Mouse (Mus musculus): ENCODE measurements around the gene Rnf26.
A peak's percentile ranks its signal among the peaks of the same experiment; 100 is the strongest.
"Not testable (repeated sequence)": the region's sequence is repeated elsewhere in the genome, so short reads cannot be mapped to it uniquely, and the experiment has no call there.

Rnf26 gene

DNA sequence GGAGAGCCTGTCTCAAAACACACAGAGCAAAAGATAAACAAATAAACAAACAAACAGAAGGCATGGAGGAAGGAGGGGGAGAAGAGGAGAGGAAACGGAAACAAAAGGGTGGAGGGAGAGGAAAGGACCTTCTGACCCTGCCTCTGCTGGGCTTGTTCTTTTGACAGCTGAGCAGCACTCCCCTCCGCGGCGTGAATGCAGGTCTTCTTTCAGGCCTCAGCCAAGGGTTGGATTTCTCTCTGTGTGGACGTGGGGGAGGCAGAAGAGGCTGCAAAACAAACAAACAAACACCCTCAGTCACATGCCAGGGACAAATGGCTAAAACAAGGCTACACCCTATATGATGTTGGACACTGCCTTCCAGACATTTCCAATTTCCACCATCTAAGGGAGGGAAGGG, 11.7 kb upstream of the Rnf26 start:
- DNase-seq (ENCODE audit: low read depth), result no peak

- DNase-seq (ENCODE audit: low read depth), result peak; percentile 57
Measured at GRCm38 (mm10) chr9:44124317-44124716, 11.0 kb upstream of the Rnf26 start.

GRCm38 (mm10) chr9:44119948-44120465, 6.7 kb upstream of the Rnf26 start:
- no peak for DNase-seq (ENCODE audit: low read depth)

DNA sequence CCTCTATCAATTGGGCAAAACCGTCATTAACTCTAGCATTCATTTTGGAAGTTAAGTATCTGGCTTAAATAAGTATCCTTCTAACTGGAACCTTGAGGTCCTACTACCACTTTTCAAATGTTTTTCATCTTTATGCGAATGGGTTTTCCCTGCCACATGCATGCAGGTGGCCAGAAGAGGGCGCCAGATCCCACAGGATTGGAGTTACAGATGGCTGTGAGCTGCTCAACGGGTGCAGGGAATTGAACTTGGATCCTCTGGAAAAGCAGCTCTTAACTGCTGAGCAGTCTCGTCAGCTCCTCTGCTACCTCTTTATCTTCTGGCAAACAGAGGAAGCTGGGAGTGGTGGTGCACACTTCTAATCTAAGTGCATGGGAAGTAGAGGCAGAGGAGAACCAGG, 5.7 kb upstream of the Rnf26 start:
- DNase-seq (ENCODE audit: low read depth), result peak; percentile 78

DNA sequence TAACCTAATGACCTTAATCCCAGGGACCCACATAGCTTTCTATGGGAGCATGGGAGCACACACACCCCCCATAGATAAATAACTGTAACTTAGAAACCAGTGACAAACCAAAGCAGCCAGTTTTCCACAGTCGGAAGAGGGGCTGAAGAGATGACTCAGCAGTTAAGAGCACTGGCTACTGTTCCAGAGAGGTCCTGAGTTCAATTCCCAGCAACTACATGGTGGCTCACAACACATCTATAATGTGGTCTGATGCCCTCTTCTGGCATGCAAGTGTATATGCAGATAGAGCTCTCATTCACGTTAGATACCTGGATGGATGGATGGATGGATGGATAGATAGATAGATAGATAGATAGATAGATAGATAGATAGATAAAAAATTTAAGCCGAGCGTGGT, 2.9 kb upstream of the Rnf26 start:
- no peak for DNase-seq (ENCODE audit: low read depth)

DNA sequence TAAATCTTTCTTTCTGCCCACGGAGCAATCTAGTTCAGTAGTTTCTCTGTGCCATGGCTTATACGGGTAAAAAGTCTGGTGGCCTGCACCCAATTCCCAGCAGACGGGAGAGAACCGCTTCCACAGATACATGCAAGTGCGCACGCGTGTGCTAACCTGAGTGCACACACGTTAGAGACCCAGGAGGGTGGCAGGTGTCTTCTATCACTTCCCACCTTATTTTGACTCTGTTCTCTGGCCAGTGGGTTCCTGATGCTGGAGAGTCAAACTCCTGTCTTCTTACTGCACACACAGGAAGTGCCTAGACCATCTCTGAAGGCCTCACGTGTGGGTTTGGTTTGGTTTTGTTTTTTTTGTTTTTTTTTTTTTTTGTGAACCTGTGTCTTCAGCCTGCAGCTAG, 2.3 kb upstream of the Rnf26 start:
- peak; percentile 53 for DNase-seq (ENCODE audit: low read depth)

DNA sequence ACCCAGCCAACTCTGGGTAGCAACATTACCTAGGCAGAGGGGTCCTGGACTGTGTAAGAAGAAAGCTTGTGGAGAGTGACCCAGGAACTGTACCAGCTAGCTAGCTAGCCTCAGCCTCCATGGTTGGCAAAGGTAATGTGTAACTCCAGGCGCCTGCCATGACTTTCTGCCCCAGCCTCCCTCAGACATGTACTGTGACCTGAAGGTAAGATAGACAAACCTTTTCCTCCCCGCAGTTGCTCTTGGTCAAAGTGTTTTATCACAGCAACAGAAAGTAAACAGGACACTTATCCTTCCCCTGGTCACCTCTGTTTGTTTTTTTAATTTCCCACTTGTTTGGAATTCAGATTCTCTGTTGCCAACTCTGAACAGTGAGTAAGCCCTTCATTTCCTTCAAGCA, 1.1 kb upstream of the Rnf26 start:
- no peak for DNase-seq (ENCODE audit: low read depth)

DNA sequence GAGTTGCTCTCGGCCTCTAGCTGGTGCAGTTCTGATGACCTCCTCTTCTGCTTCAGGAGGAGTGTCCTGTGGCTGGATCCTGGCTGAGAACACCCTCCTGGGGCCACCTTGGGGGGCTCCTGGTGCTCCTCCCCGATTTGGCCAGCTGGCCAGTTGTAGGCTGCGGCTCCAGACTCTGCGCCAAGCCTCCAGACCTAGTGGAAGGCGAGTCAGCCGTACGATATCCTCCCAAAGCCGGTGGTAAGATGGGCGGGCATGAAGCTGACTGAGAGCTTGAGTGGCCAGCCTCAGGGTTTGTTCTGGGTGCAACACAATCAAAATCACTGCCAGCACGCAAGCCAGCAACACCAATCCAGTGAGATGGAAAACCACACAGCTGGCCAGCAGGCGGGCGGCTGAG, 1.4 kb downstream of the Rnf26 start:
- DNase-seq (ENCODE audit: low read depth), result not testable (repeated sequence)

DNA sequence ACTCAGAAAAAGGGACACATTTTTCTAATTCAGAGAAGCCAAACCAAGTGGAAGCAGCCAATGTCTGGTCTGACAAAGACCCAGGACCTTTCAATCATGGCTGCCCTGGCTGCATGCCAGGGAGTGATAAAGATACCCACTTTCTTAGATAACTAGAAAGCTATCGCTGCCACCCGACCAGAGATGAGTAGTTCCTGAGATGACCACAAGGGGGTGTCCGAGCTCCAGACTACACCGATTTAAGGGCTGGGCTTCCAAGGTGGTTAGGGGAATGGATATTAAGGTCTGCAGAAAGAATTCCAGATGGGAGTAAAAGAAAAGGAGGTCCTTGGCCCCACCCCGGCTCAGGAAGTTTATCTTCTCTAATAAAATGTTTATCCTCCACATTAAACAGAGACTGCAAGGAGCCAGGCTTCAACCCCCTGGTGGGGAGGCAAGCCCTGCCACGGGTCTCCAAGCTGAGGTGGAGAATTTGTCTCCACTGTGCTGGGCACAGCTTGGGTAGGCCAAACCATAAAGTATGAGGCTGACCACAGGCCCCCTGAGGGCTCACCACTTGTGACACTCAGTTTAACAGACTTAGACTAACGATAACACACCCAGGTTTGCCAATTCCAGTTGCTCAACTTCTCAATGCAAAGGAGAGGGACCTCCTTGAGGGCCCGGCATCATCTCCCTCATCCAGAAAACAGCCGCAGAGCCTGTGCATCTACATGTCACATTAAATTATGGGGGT, 3.8 kb downstream of the Rnf26 start:
- peak; percentile 88 for DNase-seq (ENCODE audit: low read depth)

DNA sequence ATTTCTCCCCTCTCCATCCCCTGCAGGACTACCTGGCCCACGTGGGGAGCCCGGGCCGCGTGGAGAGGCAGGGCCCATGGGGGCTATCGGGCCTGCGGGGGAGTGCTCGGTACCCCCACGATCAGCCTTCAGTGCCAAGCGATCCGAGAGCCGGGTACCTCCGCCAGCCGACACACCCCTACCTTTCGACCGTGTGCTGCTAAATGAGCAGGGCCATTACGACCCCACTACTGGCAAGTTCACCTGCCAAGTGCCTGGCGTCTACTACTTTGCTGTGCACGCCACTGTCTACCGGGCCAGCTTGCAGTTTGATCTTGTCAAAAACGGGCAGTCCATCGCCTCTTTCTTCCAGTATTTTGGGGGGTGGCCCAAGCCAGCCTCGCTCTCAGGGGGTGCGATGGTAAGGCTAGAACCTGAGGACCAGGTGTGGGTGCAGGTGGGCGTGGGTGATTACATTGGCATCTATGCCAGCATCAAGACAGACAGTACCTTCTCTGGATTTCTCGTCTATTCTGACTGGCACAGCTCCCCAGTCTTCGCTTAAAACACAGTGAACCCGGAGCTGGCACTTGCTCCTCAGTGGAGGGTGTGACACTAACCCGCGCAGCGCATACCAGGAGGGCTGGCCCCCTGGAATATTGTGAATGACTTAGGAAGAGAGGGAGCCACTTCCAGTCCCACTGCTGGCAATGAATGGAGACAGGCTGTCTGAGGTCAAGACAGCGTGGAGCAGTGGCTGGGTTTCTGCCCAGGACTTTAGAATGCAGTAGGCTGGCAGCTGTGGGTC, 4.9 kb downstream of the Rnf26 start:
- DNase-seq (ENCODE audit: low read depth), result no peak

DNA sequence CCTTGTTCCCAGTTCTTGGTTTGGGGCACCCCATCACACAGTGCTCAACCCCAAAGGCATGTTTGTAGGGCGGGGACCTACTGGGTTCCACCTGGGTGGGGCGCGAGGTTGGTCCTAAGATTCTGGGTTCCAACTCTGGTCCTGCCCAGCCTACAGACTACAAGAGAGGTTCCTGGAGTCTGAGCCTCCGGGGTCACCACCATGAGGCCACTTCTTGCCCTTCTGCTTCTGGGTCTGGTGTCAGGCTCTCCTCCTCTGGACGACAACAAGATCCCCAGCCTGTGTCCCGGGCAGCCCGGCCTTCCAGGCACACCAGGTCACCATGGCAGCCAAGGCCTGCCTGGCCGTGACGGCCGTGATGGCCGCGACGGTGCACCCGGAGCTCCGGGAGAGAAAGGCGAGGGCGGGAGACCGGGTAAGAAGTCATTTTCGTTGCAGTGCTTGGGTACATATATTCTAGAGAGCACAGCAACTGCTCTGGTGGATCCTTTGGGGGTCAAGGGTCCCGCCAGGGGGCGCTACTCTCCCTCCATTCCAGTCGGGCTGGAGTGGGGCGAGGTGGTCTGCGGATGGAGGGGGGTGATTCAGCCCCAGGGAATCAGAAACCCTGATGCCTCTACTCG, 5.6 kb downstream of the Rnf26 start:
- no peak for DNase-seq (ENCODE audit: low read depth)

DNA sequence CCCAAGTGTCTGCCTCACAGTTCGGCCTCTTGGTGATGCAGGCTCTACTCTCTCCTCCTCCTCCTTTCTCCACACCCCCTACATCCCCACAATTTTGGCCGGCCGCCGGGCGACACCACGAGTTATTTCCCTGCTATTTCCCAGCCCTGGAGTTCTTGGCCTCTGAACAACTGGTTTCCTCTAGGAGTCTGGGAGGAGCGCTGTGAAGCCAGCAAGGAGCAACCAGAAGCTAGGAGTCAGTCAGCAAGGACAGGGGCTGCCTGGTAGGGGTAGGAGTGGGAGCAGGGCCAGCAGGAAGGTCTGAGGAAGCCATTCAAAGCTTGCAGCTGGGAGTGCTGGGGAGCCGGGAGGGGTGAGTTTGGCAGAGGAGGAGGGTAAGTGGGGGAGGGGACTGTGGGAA, 6.2 kb downstream of the Rnf26 start, which contains the start of gene C1qtnf5:
Gene C1qtnf5, plus strand, starts transcription at position 136 of the 400 bp plus-strand sequence.
- DNase-seq (ENCODE audit: low read depth), result no peak

DNA sequence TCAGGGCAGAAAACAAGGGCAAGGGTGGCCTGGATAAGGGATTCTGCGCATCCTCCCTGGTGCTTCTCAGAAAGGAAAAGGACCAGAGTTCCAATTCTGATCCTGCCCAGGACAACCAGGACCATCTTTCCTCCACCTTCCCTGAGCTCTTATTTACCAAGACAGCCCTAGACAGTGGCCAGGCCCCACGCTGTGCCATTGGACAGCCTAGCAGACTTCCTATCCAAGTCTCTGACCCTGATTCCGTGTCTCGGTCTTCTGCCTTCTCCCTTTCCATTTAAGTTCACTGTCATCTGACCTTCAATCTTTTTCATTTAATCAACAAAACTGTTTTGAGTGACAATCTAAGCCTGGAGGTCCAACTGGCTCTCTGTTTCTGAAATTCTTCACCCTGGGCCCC, 6.7 kb downstream of the Rnf26 start:
- DNase-seq (ENCODE audit: low read depth), result no peak

DNA sequence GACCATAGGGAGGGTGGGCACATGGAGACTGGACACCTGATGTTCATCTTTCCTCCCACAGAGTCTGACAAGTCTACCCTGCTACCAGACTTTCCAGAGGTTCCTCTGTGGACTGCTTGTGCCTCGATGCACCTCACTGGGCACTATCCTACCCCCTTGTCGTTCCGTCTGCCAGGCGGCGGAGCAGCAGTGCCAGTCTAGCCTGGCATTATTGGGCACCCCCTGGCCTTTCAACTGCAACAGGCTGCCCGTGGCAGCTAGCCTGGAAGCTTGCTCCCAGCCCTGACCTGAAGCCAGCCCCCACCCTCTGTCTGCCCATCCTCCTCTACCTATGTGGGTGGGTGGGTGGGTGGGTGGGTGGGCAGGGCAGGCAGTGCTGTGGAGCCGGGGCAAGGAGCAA, 7.1 kb downstream of the Rnf26 start:
- DNase-seq (ENCODE audit: low read depth), result no peak

DNA sequence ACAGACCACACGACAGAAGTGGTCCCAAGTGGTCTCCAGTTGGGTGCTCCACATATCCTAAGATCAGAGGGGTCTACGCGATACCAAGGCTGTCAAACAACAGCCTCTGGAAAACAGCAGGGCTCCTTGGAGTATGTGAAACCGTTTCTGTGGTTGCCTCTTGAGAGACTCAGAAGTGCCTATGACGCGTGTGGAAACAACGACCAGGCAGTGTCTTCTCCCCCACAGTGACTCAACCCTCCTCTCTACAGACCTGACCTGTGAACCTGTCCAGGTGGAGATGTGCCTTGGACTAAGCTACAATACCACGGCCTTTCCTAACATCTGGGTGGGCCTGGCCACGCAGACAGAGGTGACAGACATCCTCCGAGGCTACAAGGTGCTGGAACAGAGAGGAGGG, 7.5 kb downstream of the Rnf26 start:
- no peak for DNase-seq (ENCODE audit: low read depth)

- DNase-seq (ENCODE audit: low read depth), result no peak
Measured at GRCm38 (mm10) chr9:44104881-44105280, 8.4 kb downstream of the Rnf26 start.

- DNase-seq (ENCODE audit: low read depth), result no peak
Measured at GRCm38 (mm10) chr9:44101490-44101889, 11.8 kb downstream of the Rnf26 start, which contains the start of gene Mfrp. TSS of gene Mfrp (plus strand) at chr9:44101729.

DNA sequence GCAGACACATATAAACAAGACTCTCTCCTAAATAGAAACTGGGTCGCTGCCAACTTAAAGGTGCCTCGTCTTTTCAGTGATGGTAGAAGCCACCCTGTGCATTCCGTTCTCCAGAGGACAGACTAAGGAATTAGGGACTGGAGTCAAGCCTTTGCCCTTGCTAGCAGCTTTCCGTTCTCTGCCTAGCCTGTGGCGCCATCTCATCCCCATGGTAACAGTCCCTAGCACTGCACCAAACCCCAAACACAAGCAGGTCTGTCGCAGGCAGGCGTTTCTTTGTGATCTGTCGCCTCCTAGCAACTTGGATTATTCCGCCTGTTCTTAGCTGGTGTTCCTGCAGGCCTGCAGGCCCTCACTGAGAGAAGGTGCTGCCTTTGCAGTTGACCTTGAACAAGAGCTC, 16.8 kb downstream of the Rnf26 start:
- DNase-seq (ENCODE audit: low read depth), result no peak

DNA sequence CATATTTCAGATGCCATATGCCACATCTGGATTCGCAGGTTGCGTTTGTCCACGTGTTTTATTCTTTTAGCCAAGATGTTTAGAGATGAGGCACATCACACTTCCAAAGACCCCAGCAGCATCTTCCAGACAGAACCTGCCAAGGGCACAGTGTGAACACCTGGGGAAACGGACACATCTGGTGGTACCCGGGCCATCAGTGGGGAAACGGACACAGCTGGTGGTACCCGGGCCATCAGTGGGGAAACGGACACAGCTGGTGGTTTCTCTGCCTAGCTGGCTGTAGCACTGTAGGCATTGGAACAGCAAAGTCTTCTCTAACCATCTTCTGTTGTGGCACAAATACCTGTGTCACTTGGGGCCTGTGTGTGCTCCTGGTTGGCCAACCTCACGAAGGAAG, 17.5 kb downstream of the Rnf26 start:
- no peak for DNase-seq (ENCODE audit: low read depth)

DNA sequence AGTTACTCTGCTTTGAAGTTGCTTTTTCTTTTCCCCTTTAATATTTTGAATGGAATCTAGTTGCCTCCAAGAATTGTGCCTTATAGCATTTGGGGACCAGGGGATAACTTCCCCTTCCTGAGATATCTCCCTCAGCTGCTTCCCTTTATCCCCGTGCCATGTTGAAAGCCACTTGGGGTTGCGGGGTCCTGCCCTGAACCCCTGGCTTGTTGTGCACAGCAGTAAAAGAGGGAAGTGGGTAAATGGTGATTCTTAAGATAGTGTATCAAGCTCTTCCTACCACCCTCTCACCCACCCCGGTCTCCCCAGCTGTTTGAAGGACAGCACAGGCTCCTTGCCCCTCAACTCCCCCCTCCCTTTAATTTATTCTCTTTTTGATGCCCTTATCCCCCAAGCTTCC, 18.6 kb downstream of the Rnf26 start:
- no peak for DNase-seq (ENCODE audit: low read depth)

- DNase-seq (ENCODE audit: low read depth), result peak; percentile 73
Measured at GRCm38 (mm10) chr9:44093612-44094503, 19.5 kb downstream of the Rnf26 start.

Data from naive thymus-derived CD4-positive, alpha-beta T cell, adult 2 months (primary cell).